Mouse (Mus musculus): ENCODE measurements around the gene Snd1. TPM values are rescaled to one million over a fixed set of nuclear protein-coding genes. Genes with fewer than 3 reads are reported as not detected.

The Snd1 gene
- polyA plus RNA-seq, 1 experiment from 2014 or later, result 56.6 TPM

DNA sequence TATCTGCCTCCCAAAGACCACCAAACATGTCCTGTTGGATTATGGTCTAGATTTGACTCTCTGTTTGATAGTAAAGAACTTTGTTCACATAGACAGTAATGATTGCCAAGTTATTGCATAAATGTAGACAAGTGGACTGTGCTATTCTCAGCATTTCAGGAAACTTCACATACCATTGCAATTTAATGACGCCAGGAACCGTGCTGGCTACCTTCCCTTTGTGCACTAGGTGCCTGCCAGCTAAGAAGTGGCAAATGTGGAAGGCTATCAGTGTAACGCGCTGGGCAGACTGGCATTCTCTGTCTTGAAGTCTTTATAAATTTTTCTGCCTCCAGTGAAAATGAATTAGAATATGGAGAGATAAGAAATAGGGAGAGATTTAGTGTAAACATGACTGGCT lies 205.6 kb downstream of the Snd1 start:
- Histone ChIP-seq H3K9ac (replicated peaks; ENCODE audit: low read depth) (no peak overlapping the region), H3K27ac (ENCODE audit: low read length) (0 out of 2 replicates have a peak overlapping the region, but pooled peaks have one; percentile 2), H3K4me2 (replicated peaks; ENCODE audit: low read depth, low read length) (no peak overlapping the region), H3K36me3 (ENCODE audit: insufficient read depth, low read length) (no peaks in the 10 kb centered on the region), H3K4me3 (ENCODE audit: low read depth, low read length) (no peak overlapping the region), H3K27me3 (replicated peaks; ENCODE audit: insufficient read depth, low read length) (no peaks in the 10 kb centered on the region), H3K9me3 (ENCODE audit: low read length) (no peaks in the 10 kb centered on the region), H3K4me1 (ENCODE audit: insufficient read depth, low read depth, low read length) (peaks cover 12% of the 10 kb centered on the region; the same call in 1 of the 2 replicates)
- peak; percentile 59; the same call in 1 of the 2 replicates for ATAC-seq
- TF ChIP-seq CTCF (IDR thresholded peaks at IDR 0.05), result no peak
- TF ChIP-seq EP300 (IDR thresholded peaks at IDR 0.05), result peak; percentile 39; the same call in 1 of the 2 replicates
- 30% methylated on average over 4 of the region's 4 CpGs for whole genome bisulfite sequencing
- DNase-seq (ENCODE audit: low spot score), result peak; percentile 71

DNA sequence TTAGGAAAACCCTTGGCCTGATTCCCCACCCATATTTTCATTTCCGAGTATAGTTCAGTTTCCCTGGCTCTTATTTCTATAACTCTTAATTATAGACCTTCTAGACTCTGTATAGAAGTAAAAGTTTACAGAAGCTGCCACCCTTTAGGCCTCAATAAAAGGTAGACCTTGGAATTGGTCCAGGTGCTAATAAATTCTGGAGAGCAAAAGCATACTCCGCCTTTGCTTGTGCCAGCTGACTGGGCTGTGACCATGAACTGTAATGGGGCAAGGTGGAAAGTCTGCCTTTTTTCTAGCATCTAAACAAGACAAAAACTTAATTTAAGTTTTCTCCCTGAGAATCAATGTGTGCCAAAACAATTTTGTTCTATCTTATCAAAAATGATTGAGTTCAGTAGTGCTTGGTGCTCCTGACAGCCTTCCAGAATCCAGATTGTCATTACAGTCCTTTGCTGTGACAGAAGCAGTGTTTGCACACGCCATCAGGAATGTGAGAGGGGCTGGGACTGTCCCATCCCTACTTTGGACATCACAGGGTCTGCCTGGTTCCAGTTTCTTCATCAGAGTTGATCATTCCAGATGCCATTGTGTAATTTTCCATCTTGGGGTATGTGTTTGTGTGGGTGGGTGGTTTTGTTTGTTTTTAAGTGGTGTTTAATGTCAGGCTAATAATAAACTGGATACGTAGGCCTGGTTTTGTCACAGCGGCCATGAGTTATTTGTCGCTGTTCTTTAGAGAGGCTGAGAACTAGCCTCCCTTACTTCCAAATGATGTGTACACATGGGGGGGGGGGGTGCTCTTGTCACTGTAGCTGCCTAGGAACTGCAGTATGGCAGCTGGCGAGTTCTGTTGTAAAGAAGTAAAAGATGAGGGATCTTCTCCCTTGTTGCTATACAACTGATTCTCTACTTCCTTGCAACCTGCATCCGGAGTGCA lies 206.8 kb downstream of the Snd1 start:
- H3K9me3 ChIP-seq (ENCODE audit: low read length), result no peaks in the 10 kb centered on the region
- TF ChIP-seq EP300 (IDR thresholded peaks at IDR 0.05) (peak; percentile 24; the same call in 1 of the 2 replicates), CTCF (IDR thresholded peaks at IDR 0.05) (no peak)
- peak; percentile 76 for DNase-seq (ENCODE audit: low spot score)
- WGBS, result 53% methylated on average over 8 of the region's 8 CpGs
- H3K4me3 ChIP-seq (ENCODE audit: low read depth, low read length), result no peak overlapping the region
- peaks cover 12% of the 10 kb centered on the region; the same call in 1 of the 2 replicates for H3K4me1 ChIP-seq (ENCODE audit: insufficient read depth, low read depth, low read length)
- no peaks in the 10 kb centered on the region for H3K27me3 ChIP-seq (replicated peaks; ENCODE audit: insufficient read depth, low read length)
- H3K9ac ChIP-seq (replicated peaks; ENCODE audit: low read depth), result no peak overlapping the region
- H3K27ac ChIP-seq (ENCODE audit: low read length), result peak overlapping the region; percentile 27; the same call in 1 of the 2 replicates
- no peak overlapping the region for H3K4me2 ChIP-seq (replicated peaks; ENCODE audit: low read depth, low read length)
- ATAC-seq, result peak; percentile 86
- no peaks in the 10 kb centered on the region for H3K36me3 ChIP-seq (ENCODE audit: insufficient read depth, low read length)

DNA sequence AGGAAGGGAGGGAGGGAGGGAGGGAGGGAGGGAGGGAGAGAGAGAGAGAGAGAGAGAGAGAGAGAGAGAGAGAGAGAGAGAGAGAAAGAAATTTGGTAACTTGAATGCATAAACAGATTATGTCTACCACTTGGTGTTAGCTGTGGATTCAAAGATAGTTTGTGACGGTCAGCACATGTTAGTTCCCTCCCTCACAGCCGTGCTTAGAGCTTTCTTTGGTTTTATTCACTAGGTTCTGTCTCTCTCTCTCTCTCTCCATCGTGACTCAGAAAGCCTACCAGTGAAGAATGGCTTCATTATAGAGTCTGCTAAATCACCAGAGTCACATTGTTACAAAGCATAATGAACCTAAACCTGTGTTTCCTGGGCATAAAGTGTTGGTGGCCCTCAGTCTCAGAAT lies 210.1 kb downstream of the Snd1 start:
- 70% methylated on average over 3 of the region's 3 CpGs for WGBS

DNA sequence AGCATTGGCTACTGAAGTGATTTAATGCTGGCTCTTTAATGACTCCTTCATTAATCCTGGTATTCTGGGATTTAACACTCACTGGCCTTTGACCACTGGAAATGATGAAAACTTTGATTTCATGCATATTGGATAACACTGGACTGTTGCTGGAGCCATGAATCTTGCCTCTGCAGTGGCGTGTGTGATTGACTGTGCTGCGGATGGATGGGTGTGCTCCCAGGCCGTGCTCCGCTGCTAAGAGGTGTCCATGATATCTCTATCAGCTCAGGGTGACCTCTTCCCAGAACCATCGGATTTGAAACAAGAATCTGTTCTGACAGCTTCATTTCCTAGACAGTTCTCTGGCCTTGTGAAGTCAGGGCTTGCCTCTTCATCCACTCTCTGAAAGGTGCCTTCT lies 210.8 kb downstream of the Snd1 start:
- H3K36me3 ChIP-seq (ENCODE audit: insufficient read depth, low read length), result no peaks in the 10 kb centered on the region
- no peak overlapping the region for H3K4me3 ChIP-seq (ENCODE audit: low read depth, low read length)
- no peak overlapping the region for H3K9ac ChIP-seq (replicated peaks; ENCODE audit: low read depth)
- H3K9me3 ChIP-seq (ENCODE audit: low read length), result no peaks in the 10 kb centered on the region
- WGBS, result 74% methylated on average over 5 of the region's 5 CpGs
- H3K27me3 ChIP-seq (replicated peaks; ENCODE audit: insufficient read depth, low read length), result no peaks in the 10 kb centered on the region
- no peak for TF ChIP-seq CTCF (IDR thresholded peaks at IDR 0.05)
- no peak for TF ChIP-seq EP300 (IDR thresholded peaks at IDR 0.05)
- DNase-seq (ENCODE audit: low spot score) (no peak), ATAC-seq (no peak)
- peaks cover 12% of the 10 kb centered on the region; the same call in 1 of the 2 replicates for H3K4me1 ChIP-seq (ENCODE audit: insufficient read depth, low read depth, low read length)
- H3K4me2 ChIP-seq (replicated peaks; ENCODE audit: low read depth, low read length), result no peak overlapping the region
- H3K27ac ChIP-seq (ENCODE audit: low read length), result no peak overlapping the region

More for the DNA sequence above, 210.1 kb downstream of the Snd1 start:
- DNase-seq (ENCODE audit: low spot score) (no peak), ATAC-seq (no peak)
- no peak overlapping the region for H3K9ac ChIP-seq (replicated peaks; ENCODE audit: low read depth)
- TF ChIP-seq CTCF (IDR thresholded peaks at IDR 0.05), result no peak
- no peak for TF ChIP-seq EP300 (IDR thresholded peaks at IDR 0.05)
- H3K4me1 ChIP-seq (ENCODE audit: insufficient read depth, low read depth, low read length), result peaks cover 12% of the 10 kb centered on the region; the same call in 1 of the 2 replicates
- no peak overlapping the region for H3K4me2 ChIP-seq (replicated peaks; ENCODE audit: low read depth, low read length)
- no peak overlapping the region for H3K27ac ChIP-seq (ENCODE audit: low read length)
- H3K27me3 ChIP-seq (replicated peaks; ENCODE audit: insufficient read depth, low read length), result no peaks in the 10 kb centered on the region
- H3K9me3 ChIP-seq (ENCODE audit: low read length), result no peaks in the 10 kb centered on the region
- no peak overlapping the region for H3K4me3 ChIP-seq (ENCODE audit: low read depth, low read length)
- no peaks in the 10 kb centered on the region for H3K36me3 ChIP-seq (ENCODE audit: insufficient read depth, low read length)

DNA sequence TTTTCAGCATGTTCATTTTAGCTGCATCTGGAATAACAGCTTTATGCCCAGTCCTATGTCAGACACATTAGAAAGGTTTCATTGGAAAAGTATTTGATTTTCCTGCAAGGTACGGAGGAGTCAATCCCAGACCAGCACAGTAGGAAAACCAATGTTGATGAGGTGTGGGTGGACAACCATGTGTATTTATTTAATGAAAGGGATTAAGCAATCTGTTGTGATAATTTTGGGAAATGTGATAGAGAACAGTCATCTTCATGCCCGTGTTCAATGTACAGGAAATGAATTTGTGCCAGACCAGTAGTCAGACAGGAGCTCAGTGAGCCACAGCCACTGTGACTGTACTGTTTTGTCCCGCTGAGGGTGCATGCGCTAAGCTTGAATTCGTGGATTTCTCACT lies 212.8 kb downstream of the Snd1 start:
- Histone ChIP-seq H3K9me3 (ENCODE audit: low read length) (no peaks in the 10 kb centered on the region), H3K27me3 (replicated peaks; ENCODE audit: insufficient read depth, low read length) (no peaks in the 10 kb centered on the region), H3K4me3 (ENCODE audit: low read depth, low read length) (no peak overlapping the region), H3K27ac (ENCODE audit: low read length) (no peak overlapping the region), H3K9ac (replicated peaks; ENCODE audit: low read depth) (no peak overlapping the region), H3K4me1 (ENCODE audit: insufficient read depth, low read depth, low read length) (no peaks in the 10 kb centered on the region), H3K36me3 (ENCODE audit: insufficient read depth, low read length) (no peaks in the 10 kb centered on the region), H3K4me2 (replicated peaks; ENCODE audit: low read depth, low read length) (no peak overlapping the region)
- DNase-seq (ENCODE audit: low spot score) (no peak), ATAC-seq (no peak)
- TF ChIP-seq CTCF (IDR thresholded peaks at IDR 0.05) (no peak), EP300 (IDR thresholded peaks at IDR 0.05) (no peak)
- 78% methylated on average over 5 of the region's 5 CpGs for WGBS

DNA sequence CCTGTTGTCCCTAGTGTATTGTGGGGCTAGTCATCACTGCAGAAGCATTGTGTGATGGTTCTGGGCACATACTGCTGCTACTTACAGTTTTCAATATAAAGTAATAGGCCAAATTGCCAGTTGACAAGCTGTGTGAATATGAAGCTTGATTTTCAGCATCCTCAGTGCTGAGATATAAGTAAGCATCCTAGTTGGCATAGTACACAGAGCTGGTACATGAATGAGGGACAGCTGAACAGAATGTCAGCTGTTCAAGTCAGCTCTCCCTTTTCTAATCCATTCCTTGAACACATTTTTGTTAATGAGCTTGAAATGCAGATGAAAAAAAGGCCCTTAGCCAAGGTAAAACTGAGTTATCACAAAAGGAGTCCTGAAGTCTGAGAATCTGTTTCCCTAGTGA lies 217.7 kb downstream of the Snd1 start:
- H3K27me3 ChIP-seq (replicated peaks; ENCODE audit: insufficient read depth, low read length), result no peaks in the 10 kb centered on the region
- no peak for ATAC-seq

More for the DNA sequence above, 217.7 kb downstream of the Snd1 start:
- Histone ChIP-seq H3K9ac (replicated peaks; ENCODE audit: low read depth) (no peak overlapping the region), H3K36me3 (ENCODE audit: insufficient read depth, low read length) (no peaks in the 10 kb centered on the region), H3K27ac (ENCODE audit: low read length) (no peak overlapping the region), H3K9me3 (ENCODE audit: low read length) (no peaks in the 10 kb centered on the region), H3K4me2 (replicated peaks; ENCODE audit: low read depth, low read length) (no peak overlapping the region), H3K4me3 (ENCODE audit: low read depth, low read length) (no peak overlapping the region), H3K4me1 (ENCODE audit: insufficient read depth, low read depth, low read length) (no peaks in the 10 kb centered on the region)
- no peak for DNase-seq (ENCODE audit: low spot score)
- TF ChIP-seq EP300 (IDR thresholded peaks at IDR 0.05) (no peak), CTCF (IDR thresholded peaks at IDR 0.05) (no peak)

Measured in lung, postnatal 0 days (tissue).